Mouse (Mus musculus) limb, embryonic 15.5 days (tissue): ENCODE measurements around the gene Safb2. TPM values are rescaled to one million over a fixed set of nuclear protein-coding genes. Genes with fewer than 3 reads are reported as not detected.

Experiments
- ATAC-seq: fragments of 200-750 bp; cut with Nextera tagmentation; 2 replicates; pipeline ENCODE4 v1.8.0; 2017; ENCODE audit warnings: low read depth, moderate TSS enrichment; ENCODE audit not compliant: insufficient number of reproducible peaks, low FRiP score, low TSS enrichment
- H3K27ac ChIP-seq: fragments of 300-500 bp; sonication (generic); 2 replicates; pipeline ENCODE4 v1.5.1; 2015; ENCODE audit warnings: moderate library complexity, mild to moderate bottlenecking, inconsistent platforms
- H3K27me3 ChIP-seq: fragments of 300-500 bp; sonication (generic); 2 replicates; pipeline ENCODE4 v1.6.1; 2015; ENCODE audit warnings: inconsistent platforms
- H3K36me3 ChIP-seq: fragments of 300-500 bp; sonication (generic); 2 replicates; pipeline ENCODE4 v1.6.1; 2015; ENCODE audit warnings: inconsistent platforms
- H3K4me1 ChIP-seq: fragments of 300-500 bp; sonication (generic); 2 replicates; pipeline ENCODE4 v1.6.1; 2015; ENCODE audit warnings: inconsistent platforms
- H3K4me2 ChIP-seq: fragments of 300-500 bp; sonication (generic); 2 replicates; pipeline ENCODE4 v1.6.1; 2015; ENCODE audit warnings: mild to moderate bottlenecking, inconsistent platforms
- H3K4me3 ChIP-seq: fragments of 300-500 bp; sonication (generic); 2 replicates; pipeline ENCODE4 v1.5.1; 2015; ENCODE audit warnings: mild to moderate bottlenecking, inconsistent platforms
- H3K9ac ChIP-seq: fragments of 300-500 bp; sonication (generic); 2 replicates; pipeline ENCODE4 v1.6.1; 2015; ENCODE audit warnings: inconsistent platforms
- H3K9me3 ChIP-seq: fragments of 300-500 bp; sonication (generic); 2 replicates; pipeline ENCODE4 v1.6.1; 2016; ENCODE audit warnings: inconsistent platforms
- WGBS: fragments of 180-500 bp; shearing (Covaris S2); methylation state at CpG from one replicate; pipeline ENCODE4 v1.1.7; 2015; 5-methylcytosine and 5-hydroxymethylcytosine counted together
- polyA plus RNA-seq: library from polyadenylated mRNA; unstranded; fragments of >200 nt; fragmentation: Nextera tagmentation; extraction: Ambion mirVana; gene quantifications from 2 replicates; pipeline ENCODE4 v1.2.1, GENCODE M21; 2015

Safb2 gene
- polyA plus RNA-seq, 1 experiment from 2014 or later, result 74.5 TPM

- WGBS, result 77% methylated on average over 6 of the region's 6 CpGs
- H3K4me2 ChIP-seq, result no peak overlapping the region
- H3K9me3 ChIP-seq, result no peaks in the 10 kb centered on the region
- H3K4me1 ChIP-seq, result peaks cover 6% of the 10 kb centered on the region; the same call in 1 of the 2 replicates
- no peaks in the 10 kb centered on the region for H3K36me3 ChIP-seq
- no peak overlapping the region for H3K27ac ChIP-seq
- no peaks in the 10 kb centered on the region for H3K27me3 ChIP-seq
- no peak overlapping the region for H3K9ac ChIP-seq
- H3K4me3 ChIP-seq, result no peak overlapping the region
- ATAC-seq, result no peak
Measured at GRCm38 (mm10) chr17:56551841-56552581, 32.4 kb downstream of the Safb2 start.

- Histone ChIP-seq H3K9ac (no peak overlapping the region), H3K4me2 (no peak overlapping the region), H3K9me3 (no peaks in the 10 kb centered on the region), H3K4me1 (peaks cover 6% of the 10 kb centered on the region; the same call in 1 of the 2 replicates), H3K27ac (no peak overlapping the region), H3K4me3 (no peak overlapping the region), H3K36me3 (no peaks in the 10 kb centered on the region), H3K27me3 (no peaks in the 10 kb centered on the region)
- 75% methylated on average over 12 of the region's 12 CpGs for WGBS
- no peak for ATAC-seq
Measured at GRCm38 (mm10) chr17:56550784-56551475, 33.5 kb downstream of the Safb2 start.

DNA sequence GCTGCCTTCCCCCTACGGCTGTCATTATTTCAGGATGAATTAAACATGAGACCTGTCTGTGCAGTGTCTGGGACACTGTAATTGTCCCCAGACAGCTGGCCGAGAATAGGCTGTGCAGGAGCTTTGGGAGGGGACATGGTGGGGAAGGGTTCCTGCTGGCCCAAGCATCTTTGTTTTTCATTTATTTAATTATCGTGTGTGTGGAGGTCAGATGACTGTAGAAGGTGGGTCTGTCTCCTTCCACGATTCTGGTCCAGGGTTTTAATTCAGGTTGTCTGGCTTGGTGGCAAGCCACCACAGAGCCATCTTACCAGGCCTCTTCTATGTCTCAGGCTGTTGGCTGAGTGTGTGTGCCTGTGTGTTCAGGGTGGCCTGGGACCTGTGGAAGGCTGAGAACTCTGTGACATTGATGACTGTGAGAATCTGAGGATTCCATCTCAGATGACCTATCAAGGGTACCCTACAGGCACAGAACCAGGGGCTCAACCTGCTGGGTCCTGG is 35.7 kb downstream of the Safb2 start:
- 40% methylated on average over 4 of the region's 4 CpGs for whole genome bisulfite sequencing
- no peak overlapping the region for H3K27ac ChIP-seq
- no peaks in the 10 kb centered on the region for H3K27me3 ChIP-seq
- H3K9ac ChIP-seq, result no peak overlapping the region
- peaks cover 6% of the 10 kb centered on the region; the same call in 1 of the 2 replicates for H3K4me1 ChIP-seq
- H3K4me3 ChIP-seq, result no peak overlapping the region
- H3K4me2 ChIP-seq, result no peak overlapping the region
- ATAC-seq, result no peak
- H3K36me3 ChIP-seq, result no peaks in the 10 kb centered on the region
- no peaks in the 10 kb centered on the region for H3K9me3 ChIP-seq

GRCm38 (mm10) chr17:56547846-56548604 is 36.4 kb downstream of the Safb2 start:
- Histone ChIP-seq H3K27ac (no peak overlapping the region), H3K9me3 (no peaks in the 10 kb centered on the region), H3K27me3 (no peaks in the 10 kb centered on the region), H3K4me2 (no peak overlapping the region), H3K4me1 (peaks cover 6% of the 10 kb centered on the region; the same call in 1 of the 2 replicates), H3K9ac (no peak overlapping the region), H3K36me3 (no peaks in the 10 kb centered on the region), H3K4me3 (no peak overlapping the region)
- WGBS, result 65% methylated on average over 9 of the region's 9 CpGs
- no peak for ATAC-seq

GRCm38 (mm10) chr17:56547116-56547845 is 37.1 kb downstream of the Safb2 start:
- Histone ChIP-seq H3K4me2 (no peak overlapping the region), H3K27ac (no peak overlapping the region), H3K4me1 (peaks cover 6% of the 10 kb centered on the region; the same call in 1 of the 2 replicates), H3K9me3 (no peaks in the 10 kb centered on the region), H3K9ac (no peak overlapping the region), H3K4me3 (no peak overlapping the region), H3K36me3 (no peaks in the 10 kb centered on the region), H3K27me3 (no peaks in the 10 kb centered on the region)
- no peak for ATAC-seq
- 71% methylated on average over 17 of the region's 17 CpGs for WGBS

DNA sequence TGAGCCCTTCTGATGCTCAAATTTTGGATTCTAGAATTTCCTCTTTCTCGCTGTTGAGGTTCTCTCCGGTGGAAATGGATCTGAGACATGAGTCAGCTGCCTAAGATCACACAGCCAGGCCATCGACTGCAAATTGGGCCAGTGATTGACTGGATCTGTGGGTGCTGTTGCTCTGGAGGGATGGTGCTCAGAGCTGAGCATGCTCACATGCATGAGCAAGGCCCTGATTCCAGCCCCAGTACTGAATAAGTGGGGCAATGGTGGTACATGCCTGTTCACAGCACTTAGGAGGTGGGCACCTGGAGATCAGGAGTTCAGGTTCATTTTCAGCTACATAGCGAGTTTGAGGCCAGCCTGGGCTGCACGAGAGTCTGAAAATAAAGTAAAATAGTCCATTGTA is 37.8 kb downstream of the Safb2 start:
- no peaks in the 10 kb centered on the region for H3K27me3 ChIP-seq
- peaks cover 6% of the 10 kb centered on the region; the same call in 1 of the 2 replicates for H3K4me1 ChIP-seq
- H3K4me2 ChIP-seq, result no peak overlapping the region
- no peaks in the 10 kb centered on the region for H3K36me3 ChIP-seq
- no peak overlapping the region for H3K4me3 ChIP-seq
- WGBS, result 74% methylated on average over 5 of the region's 5 CpGs
- no peak overlapping the region for H3K27ac ChIP-seq
- no peak overlapping the region for H3K9ac ChIP-seq
- ATAC-seq, result no peak
- no peaks in the 10 kb centered on the region for H3K9me3 ChIP-seq

- H3K4me1 ChIP-seq, result peaks cover 4% of the 10 kb centered on the region; the same call in 1 of the 2 replicates
- WGBS, result 75% methylated on average over 1 of the region's 1 CpGs
Measured at GRCm38 (mm10) chr17:56545945-56546344, 38.4 kb downstream of the Safb2 start.

GRCm38 (mm10) chr17:56544699-56545387 is 39.5 kb downstream of the Safb2 start:
- no peak for ATAC-seq
- H3K36me3 ChIP-seq, result no peaks in the 10 kb centered on the region
- no peaks in the 10 kb centered on the region for H3K9me3 ChIP-seq

More at GRCm38 (mm10) chr17:56545945-56546344, 38.4 kb downstream of the Safb2 start:
- Histone ChIP-seq H3K9ac (no peak overlapping the region), H3K9me3 (no peaks in the 10 kb centered on the region), H3K4me3 (no peak overlapping the region), H3K27me3 (no peaks in the 10 kb centered on the region), H3K36me3 (no peaks in the 10 kb centered on the region), H3K4me2 (no peak overlapping the region), H3K27ac (no peak overlapping the region)
- ATAC-seq, result no peak

GRCm38 (mm10) chr17:56543684-56544224 is 40.6 kb downstream of the Safb2 start:
- H3K4me2 ChIP-seq, result no peak overlapping the region
- H3K9me3 ChIP-seq, result no peaks in the 10 kb centered on the region
- no peak overlapping the region for H3K4me3 ChIP-seq
- no peaks in the 10 kb centered on the region for H3K27me3 ChIP-seq
- no peak for ATAC-seq
- H3K36me3 ChIP-seq, result no peaks in the 10 kb centered on the region
- no peak overlapping the region for H3K27ac ChIP-seq
- H3K9ac ChIP-seq, result no peak overlapping the region
- peaks cover 3% of the 10 kb centered on the region; the same call in 1 of the 2 replicates for H3K4me1 ChIP-seq
- WGBS, result 78% methylated on average over 3 of the region's 3 CpGs

More at GRCm38 (mm10) chr17:56544699-56545387, 39.5 kb downstream of the Safb2 start:
- H3K27me3 ChIP-seq, result no peaks in the 10 kb centered on the region
- no peak overlapping the region for H3K9ac ChIP-seq
- H3K4me2 ChIP-seq, result no peak overlapping the region
- peaks cover 3% of the 10 kb centered on the region; the same call in 1 of the 2 replicates for H3K4me1 ChIP-seq
- H3K4me3 ChIP-seq, result no peak overlapping the region
- H3K27ac ChIP-seq, result no peak overlapping the region
- 81% methylated on average over 7 of the region's 7 CpGs for WGBS

- H3K4me3 ChIP-seq, result no peak overlapping the region
Measured at GRCm38 (mm10) chr17:56542736-56543135, 41.6 kb downstream of the Safb2 start.

More at GRCm38 (mm10) chr17:56542736-56543135, 41.6 kb downstream of the Safb2 start:
- Histone ChIP-seq H3K9ac (no peak overlapping the region), H3K4me2 (no peak overlapping the region), H3K9me3 (no peaks in the 10 kb centered on the region), H3K36me3 (no peaks in the 10 kb centered on the region), H3K4me1 (peaks cover 3% of the 10 kb centered on the region; the same call in 1 of the 2 replicates), H3K27ac (no peak overlapping the region), H3K27me3 (no peaks in the 10 kb centered on the region)
- 41% methylated on average over 8 of the region's 8 CpGs for WGBS
- no peak for ATAC-seq
